Mouse (Mus musculus) E14TG2a.4 (cell line): ENCODE measurements around the gene Lars2.

Source experiments
- CTCF ChIP-seq: conservative IDR thresholded peaks from 2 replicates; pipeline ENCODE4 v1.5.1; 2014; ENCODE audit warnings: low read length
- POU5F1 ChIP-seq: IDR thresholded peaks from 2 replicates; pipeline ENCODE4 v1.6.1; 2014; ENCODE audit warnings: low read length, borderline replicate concordance

GRCm38 (mm10) chr9:123384696-123385095, 18.0 kb downstream of the Lars2 start:
- no peak for TF ChIP-seq CTCF
- no peak for TF ChIP-seq POU5F1
